In genomic region chr7:25904489-25904888, GRCm38 (mm10) we compare ENCODE assay signal across 30 mouse cellular contexts. TPM values are rescaled to one million over a fixed set of nuclear protein-coding genes. Genes with fewer than 3 reads are reported as not detected.
"Had no signal": no experiment of that assay in that cellular context is flagged by ENCODE, and none has a peak within 500 bp of the region (broad histone marks: within the 10 kb centered on the region; RNA-seq: fewer than 3 reads in every experiment).

No protein-coding gene starts in this region.

- ATAC-seq: forebrain, embryonic 13.5 days; forebrain, embryonic 14.5 days; forebrain, embryonic 15.5 days; forebrain, embryonic 16.5 days; forebrain, postnatal 0 days had no signal

- H3K4me2 ChIP-seq: embryonic facial prominence, embryonic 12.5 days; embryonic facial prominence, embryonic 13.5 days; embryonic facial prominence, embryonic 15.5 days; forebrain, embryonic 12.5 days; forebrain, embryonic 13.5 days; forebrain, embryonic 15.5 days had no signal

- H3K27ac ChIP-seq: embryonic facial prominence, embryonic 10.5 days; embryonic facial prominence, embryonic 12.5 days; embryonic facial prominence, embryonic 13.5 days; embryonic facial prominence, embryonic 15.5 days; forebrain, embryonic 10.5 days; forebrain, embryonic 12.5 days; forebrain, embryonic 13.5 days; forebrain, embryonic 15.5 days; gastrocnemius, adult 2 months; heart, adult 2 months had no signal

- DNase-seq: cerebellum, adult 9-10 months; cerebellum, adult 9-11 months; cerebellum, postnatal 10 days; cerebellum, postnatal 25 days; cerebellum, postnatal 36 days; forebrain, postnatal 0 days; gastrocnemius, adult 2 months; gastrocnemius, postnatal 10 days; gastrocnemius, postnatal 14 days; gastrocnemius, postnatal 36 days; heart, adult 2 months had no signal

- H3K9me3 ChIP-seq: embryonic facial prominence, embryonic 10.5 days; embryonic facial prominence, embryonic 12.5 days; embryonic facial prominence, embryonic 15.5 days; forebrain, embryonic 15.5 days had no signal

- H3K4me1 ChIP-seq: embryonic facial prominence, embryonic 10.5 days; embryonic facial prominence, embryonic 12.5 days; embryonic facial prominence, embryonic 13.5 days; embryonic facial prominence, embryonic 15.5 days; forebrain, embryonic 10.5 days; forebrain, embryonic 12.5 days; forebrain, embryonic 13.5 days; forebrain, embryonic 15.5 days had no signal

- H3K36me3 ChIP-seq: embryonic facial prominence, embryonic 10.5 days; embryonic facial prominence, embryonic 12.5 days; embryonic facial prominence, embryonic 13.5 days; embryonic facial prominence, embryonic 15.5 days; forebrain, embryonic 10.5 days; forebrain, embryonic 12.5 days; forebrain, embryonic 15.5 days had no signal

- H3K4me3 ChIP-seq: embryonic facial prominence, embryonic 10.5 days; embryonic facial prominence, embryonic 12.5 days; embryonic facial prominence, embryonic 13.5 days; embryonic facial prominence, embryonic 15.5 days; erythroblast, embryonic 14.5 days; forebrain, embryonic 10.5 days; forebrain, embryonic 12.5 days; forebrain, embryonic 13.5 days; forebrain, embryonic 15.5 days; gastrocnemius, adult 2 months; heart, adult 2 months had no signal

- H3K27me3 ChIP-seq: embryonic facial prominence, embryonic 12.5 days; embryonic facial prominence, embryonic 13.5 days; embryonic facial prominence, embryonic 15.5 days; forebrain, embryonic 12.5 days; forebrain, embryonic 13.5 days; forebrain, embryonic 15.5 days had no signal

- H3K9ac ChIP-seq: embryonic facial prominence, embryonic 12.5 days; embryonic facial prominence, embryonic 13.5 days; embryonic facial prominence, embryonic 15.5 days; forebrain, embryonic 12.5 days; forebrain, embryonic 13.5 days; forebrain, embryonic 15.5 days; forebrain, postnatal 0 days had no signal

RNA-seq across cellular contexts. Expression of gene Cyp2b10, which starts 7.1 kb away (rescaled TPM):
- total RNA-seq: common myeloid progenitor, adult 5-6 weeks; forebrain, postnatal 0 days; gastrocnemius, adult 18-20 months; gastrocnemius, adult 2 months; gastrocnemius, postnatal 10 days; gastrocnemius, postnatal 14 days; gastrocnemius, postnatal 36 days; gastrocnemius, postnatal 4 days; granulocyte monocyte progenitor cell, adult 5-6 weeks had no signal
- polyA plus RNA-seq: embryonic facial prominence, embryonic 10.5 days; embryonic facial prominence, embryonic 11.5 days; embryonic facial prominence, embryonic 12.5 days; embryonic facial prominence, embryonic 13.5 days; embryonic facial prominence, embryonic 14.5 days; embryonic facial prominence, embryonic 15.5 days; erythroblast, embryonic 14.5 days; forebrain, embryonic 10.5 days; forebrain, embryonic 11.5 days; forebrain, embryonic 12.5 days; forebrain, embryonic 13.5 days; forebrain, embryonic 14.5 days; forebrain, embryonic 15.5 days; forebrain, embryonic 16.5 days; forebrain, postnatal 0 days; frontal cortex, adult 2 months had no signal
